Mouse (Mus musculus): Measurements from ENCODE around the gene Fto. TPM values are rescaled to one million over a fixed set of nuclear protein-coding genes. Genes with fewer than 3 reads are reported as not detected.

Gene Fto
- total RNA-seq, 2 experiments from 2014 or later = 95.4 to 98.1 TPM

- DNase-seq (ENCODE audit: low spot score in 2 of 2) = no peak
Observed at GRCm38 (mm10) chr8:91715387-91716085, 402.2 kb downstream of the Fto start.

Other genes with a start within 250 kb of the Fto start
- 10 to 100 TPM; 36.9 to 37.6 TPM for gene Rbl2, start 243.5 kb upstream of the Fto start, total RNA-seq (2021)
- gene Aktip, start 113.5 kb upstream of the Fto start, total RNA-seq (2021) = 10 to 100 TPM; 31.6 to 41.1 TPM
- gene Rpgrip1l, start 263 bp upstream of the Fto start, total RNA-seq (2021) = 1 to 10 TPM; 6.0 to 8.6 TPM